Mouse (Mus musculus) liver, adult (tissue): ENCODE measurements around the gene Pou4f2.

Experiments used
- GATA4 ChIP-seq: IDR thresholded peaks from 2 replicates; pipeline ENCODE4 v1.6.1; 2014; ENCODE audit warnings: mild to moderate bottlenecking, low read length; ENCODE audit not compliant: insufficient replicate concordance

The Pou4f2 gene

GRCm38 (mm10) chr8:78436071-78436651 lies at the start of gene Pou4f2:
Gene Pou4f2 (minus strand): TSS chr8:78436645.
- TF ChIP-seq GATA4: no peak

GRCm38 (mm10) chr8:78477051-78477829 lies 40.8 kb upstream of the Pou4f2 start:
- no peak for TF ChIP-seq GATA4

- no peak for TF ChIP-seq GATA4
Observed at GRCm38 (mm10) chr8:78467889-78468288, 31.4 kb upstream of the Pou4f2 start.

- no peak for TF ChIP-seq GATA4
Observed at GRCm38 (mm10) chr8:78463941-78464340, 27.5 kb upstream of the Pou4f2 start.

GRCm38 (mm10) chr8:78456441-78456840 lies 20.0 kb upstream of the Pou4f2 start:
- TF ChIP-seq GATA4: no peak

GRCm38 (mm10) chr8:78442781-78443180 lies 6.3 kb upstream of the Pou4f2 start:
- no peak for TF ChIP-seq GATA4

GRCm38 (mm10) chr8:78438121-78438520 lies 1.7 kb upstream of the Pou4f2 start:
- no peak for TF ChIP-seq GATA4

GRCm38 (mm10) chr8:78437140-78438045 lies 948 bp upstream of the Pou4f2 start:
- no peak for TF ChIP-seq GATA4

GRCm38 (mm10) chr8:78436661-78437060 lies 216 bp upstream of the Pou4f2 start:
- no peak for TF ChIP-seq GATA4

- no peak for TF ChIP-seq GATA4
Observed at GRCm38 (mm10) chr8:78435624-78435960, 853 bp downstream of the Pou4f2 start.

- TF ChIP-seq GATA4: no peak
Observed at GRCm38 (mm10) chr8:78434823-78435623, 1.4 kb downstream of the Pou4f2 start.

- no peak for TF ChIP-seq GATA4
Observed at GRCm38 (mm10) chr8:78434340-78434739, 2.1 kb downstream of the Pou4f2 start.

GRCm38 (mm10) chr8:78433318-78433717 lies 3.1 kb downstream of the Pou4f2 start:
- no peak for TF ChIP-seq GATA4

GRCm38 (mm10) chr8:78432451-78432850 lies 4.0 kb downstream of the Pou4f2 start:
- no peak for TF ChIP-seq GATA4

- TF ChIP-seq GATA4: no peak
Observed at GRCm38 (mm10) chr8:78431356-78431755, 5.1 kb downstream of the Pou4f2 start.
